In genomic region chr16:91378431-91378986, GRCm38 (mm10) we compare ENCODE assay signal across 13 mouse cellular contexts. TPM values are rescaled to one million over a fixed set of nuclear protein-coding genes. Genes with fewer than 3 reads are reported as not detected.
DNase-seq lines count a peak whose midpoint lies in the region; ATAC-seq and TF ChIP-seq lines count a peak whose summit lies in the region.
"Had no signal": no experiment of that assay in that cellular context is flagged by ENCODE, and none has a peak within 500 bp of the region (broad histone marks: within the 10 kb centered on the region; RNA-seq: fewer than 3 reads in every experiment).

No protein-coding gene starts in this region.

- intact Hi-C loops in heart, adult 2 months (cut with DNase I): no loop called here

- no peak for DNase-seq in heart, adult 2 months
- DNase-seq in heart, adult 18-20 months: no peak
- peak; percentile 90 for DNase-seq in liver, adult 2 months (ENCODE audit: extremely low read depth, low read depth, low spot score)
- no peak for DNase-seq in liver
- DNase-seq in adrenal gland, postnatal 10 days: no peak
- DNase-seq in urinary bladder, postnatal 10 days (ENCODE audit: low spot score): no peak
- DNase-seq: B cell, adult 2 months; cerebellum, adult 11-12 months; layer of hippocampus, adult 9-11 months; thymus, postnatal 36 days had no signal

- TF ChIP-seq CTCF in heart, adult 2 months (IDR thresholded peaks at IDR 0.05): no peak
- TF ChIP-seq CTCF in liver, adult 2 months (IDR thresholded peaks at IDR 0.05; ENCODE audit: low read depth, low read length): no peak

- no peaks in the 10 kb centered on the region for H3K27me3 ChIP-seq in heart, adult 2 months (ENCODE audit: control insufficient read depth, insufficient read depth, low read length)
- H3K27me3 ChIP-seq in liver, adult 2 months (ENCODE audit: control insufficient read depth, insufficient read depth, low read length): no peaks in the 10 kb centered on the region
- no peaks in the 10 kb centered on the region for H3K27me3 ChIP-seq in hindbrain, embryonic 13.5 days
- H3K27me3 ChIP-seq in midbrain, embryonic 15.5 days (replicated peaks): no peaks in the 10 kb centered on the region

- H3K9me3 ChIP-seq in hindbrain, embryonic 13.5 days: no peaks in the 10 kb centered on the region
- no peaks in the 10 kb centered on the region for H3K9me3 ChIP-seq in midbrain, embryonic 15.5 days

- TF ChIP-seq POLR2A in heart, adult 2 months (IDR thresholded peaks at IDR 0.05; ENCODE audit: insufficient read depth, low read depth, low read length): no peak
- no peak for TF ChIP-seq POLR2A in liver, adult 2 months (IDR thresholded peaks at IDR 0.05; ENCODE audit: extremely low read depth, insufficient read depth, low read length)

- TF ChIP-seq EP300 in heart, adult 2 months (IDR thresholded peaks at IDR 0.05; ENCODE audit: insufficient read depth, low read depth, low read length): no peak

- H3K4me1 ChIP-seq in heart, adult 2 months (ENCODE audit: control insufficient read depth, insufficient read depth, low read length): peaks cover 18% of the 10 kb centered on the region
- H3K4me1 ChIP-seq in liver, adult 2 months (ENCODE audit: control insufficient read depth, insufficient read depth, low read length): peaks cover 41% of the 10 kb centered on the region
- H3K4me1 ChIP-seq in hindbrain, embryonic 13.5 days (replicated peaks): peaks cover 27% of the 10 kb centered on the region
- H3K4me1 ChIP-seq in midbrain, embryonic 15.5 days: peaks cover 9% of the 10 kb centered on the region

- peak overlapping the region; percentile 85 for H3K27ac ChIP-seq in heart, adult 2 months
- peak overlapping the region; percentile 78 for H3K27ac ChIP-seq in liver, adult 2 months (replicated peaks; ENCODE audit: insufficient read depth, low read depth, low read length)
- peak overlapping the region; percentile 72 for H3K27ac ChIP-seq in hindbrain, embryonic 13.5 days
- 0 out of 2 replicates have a peak overlapping the region, but pooled peaks have one; percentile 43 for H3K27ac ChIP-seq in midbrain, embryonic 15.5 days

- H3K36me3 ChIP-seq in heart, adult 2 months (ENCODE audit: control insufficient read depth, insufficient read depth, low read length): peaks cover 5% of the 10 kb centered on the region
- no peaks in the 10 kb centered on the region for H3K36me3 ChIP-seq in liver, adult 2 months (ENCODE audit: control insufficient read depth, insufficient read depth, low read length)
- peaks cover 8% of the 10 kb centered on the region for H3K36me3 ChIP-seq in hindbrain, embryonic 13.5 days
- no peaks in the 10 kb centered on the region for H3K36me3 ChIP-seq in midbrain, embryonic 15.5 days (replicated peaks)

- 0 out of 2 replicates have a peak overlapping the region, but pooled peaks have one; percentile 26 for H3K4me2 ChIP-seq in hindbrain, embryonic 13.5 days
- H3K4me2 ChIP-seq in midbrain, embryonic 15.5 days: no peak overlapping the region

- H3K9ac ChIP-seq in heart, adult 2 months (ENCODE audit: low read depth, low read length): no peak overlapping the region
- H3K9ac ChIP-seq in liver, adult 2 months (ENCODE audit: low read depth, low read length): peak overlapping the region; percentile 32
- no peak overlapping the region for H3K9ac ChIP-seq in hindbrain, embryonic 13.5 days
- H3K9ac ChIP-seq in midbrain, embryonic 15.5 days: no peak overlapping the region

- H3K4me3 ChIP-seq in heart, adult 2 months: peak overlapping the region; percentile 22
- H3K4me3 ChIP-seq in liver, adult 2 months (ENCODE audit: insufficient read depth, low read depth, low read length): peak overlapping the region; percentile 27; the same call in 1 of the 2 replicates
- H3K4me3 ChIP-seq in hindbrain, embryonic 13.5 days: no peak overlapping the region
- no peak overlapping the region for H3K4me3 ChIP-seq in midbrain, embryonic 15.5 days

- no peak for ATAC-seq in hindbrain, embryonic 13.5 days (ENCODE audit: low FRiP score)
- ATAC-seq in midbrain, embryonic 15.5 days (replicated peaks): no peak

- H3K79me2 ChIP-seq in heart, adult 2 months (replicated peaks; ENCODE audit: control insufficient read depth, insufficient read depth, low read length): peaks cover 6% of the 10 kb centered on the region
- peaks cover 59% of the 10 kb centered on the region for H3K79me2 ChIP-seq in liver, adult 2 months (ENCODE audit: control insufficient read depth, insufficient read depth, low read length)

- WGBS in heart, adult 2 months: 40% methylated on average over 17 of the region's 17 CpGs
- WGBS in liver, adult 2 months: 17% methylated on average over 17 of the region's 17 CpGs
- 56% methylated on average over 17 of the region's 17 CpGs for WGBS in hindbrain, embryonic 13.5 days
- WGBS in midbrain, embryonic 15.5 days: 70% methylated on average over 17 of the region's 17 CpGs

RNA-seq across cellular contexts. Expression of gene Ifnar2, which starts 5.9 kb away (rescaled TPM):
- total RNA-seq in heart, adult 2 months (2021): 10 to 100 TPM; 31.2 to 36.0 TPM
- 39.9 and 51.6 TPM in 2 replicates for polyA plus RNA-seq in heart, adult 2 months (2012; rRNA removed)
- 10 to 100 TPM; 29.3 to 37.3 TPM for total RNA-seq in heart, adult 18-20 months (2021)
- total RNA-seq in liver, adult 2 months (2014; rRNA removed): 69.1 and 84.2 TPM in 2 replicates
- 115 and 144 TPM in 2 replicates for polyA plus RNA-seq in liver, adult 2 months (2012; rRNA removed)
- polyA plus RNA-seq in hindbrain, embryonic 13.5 days (2015; fragmentation: Nextera tagmentation; extraction: Ambion mirVana): 33.2 and 36.3 TPM in 2 replicates
- polyA plus RNA-seq in midbrain, embryonic 15.5 days (2015; fragmentation: Nextera tagmentation; extraction: Ambion mirVana): 33.5 and 36.7 TPM in 2 replicates
- total RNA-seq in adrenal gland, postnatal 10 days (2021): 10 to 100 TPM; 78.4 TPM

RNA-seq across cellular contexts. Expression of gene Gm21970, which starts 13.0 kb away (rescaled TPM):
- not detected for total RNA-seq in heart, adult 2 months (2021)
- polyA plus RNA-seq in heart, adult 2 months (2012; rRNA removed): not detected in 2 replicates
- not detected for total RNA-seq in heart, adult 18-20 months (2021)
- total RNA-seq in liver, adult 2 months (2014; rRNA removed): 0.83 TPM in 1 of 2 replicates, not detected in the other
- polyA plus RNA-seq in liver, adult 2 months (2012; rRNA removed): not detected in 2 replicates
- not detected in 2 replicates for polyA plus RNA-seq in hindbrain, embryonic 13.5 days (2015; fragmentation: Nextera tagmentation; extraction: Ambion mirVana)
- not detected in 2 replicates for polyA plus RNA-seq in midbrain, embryonic 15.5 days (2015; fragmentation: Nextera tagmentation; extraction: Ambion mirVana)
- not detected for total RNA-seq in adrenal gland, postnatal 10 days (2021)
- total RNA-seq: monocyte, adult 5-6 weeks had no signal

RNA-seq across cellular contexts. Expression of gene Il10rb, which starts 27.5 kb away (rescaled TPM):
- 100 to 1,000 TPM in 1 of 2 experiments, 10 to 100 TPM in 1; 98.2 to 122 TPM for total RNA-seq in heart, adult 2 months (2021)
- 136 and 182 TPM in 2 replicates for polyA plus RNA-seq in heart, adult 2 months (2012; rRNA removed)
- total RNA-seq in heart, adult 18-20 months (2021): 100 to 1,000 TPM; 115 to 133 TPM
- total RNA-seq in liver, adult 2 months (2014; rRNA removed): 7.3 and 9.5 TPM in 2 replicates
- polyA plus RNA-seq in liver, adult 2 months (2012; rRNA removed): 5.0 and 5.1 TPM in 2 replicates
- polyA plus RNA-seq in hindbrain, embryonic 13.5 days (2015; fragmentation: Nextera tagmentation; extraction: Ambion mirVana): 10.1 and 11.1 TPM in 2 replicates
- 11.7 and 11.9 TPM in 2 replicates for polyA plus RNA-seq in midbrain, embryonic 15.5 days (2015; fragmentation: Nextera tagmentation; extraction: Ambion mirVana)
- total RNA-seq in adrenal gland, postnatal 10 days (2021): 10 to 100 TPM; 75.4 to 78.8 TPM

Comparison
In these comparisons a context has a peak if more than half of its experiments do, and no peak if none do; other contexts are left out.
1. H3K4me3 ChIP-seq: peak in heart, adult 2 months (single experiment) and liver, adult 2 months (single experiment); none in hindbrain, embryonic 13.5 days (single experiment) and midbrain, embryonic 15.5 days (single experiment).
2. Peak in every context shown above with its lines, with median percentiles within 50 percentile points of each other: H3K27ac ChIP-seq.